Mouse (Mus musculus): Measurements from ENCODE around the gene Fmnl2. TPM values are rescaled to one million over a fixed set of nuclear protein-coding genes. Genes with fewer than 3 reads are reported as not detected.

Gene Fmnl2
- polyA plus RNA-seq, 1 experiment from 2014 or later: 2.0 TPM

DNA sequence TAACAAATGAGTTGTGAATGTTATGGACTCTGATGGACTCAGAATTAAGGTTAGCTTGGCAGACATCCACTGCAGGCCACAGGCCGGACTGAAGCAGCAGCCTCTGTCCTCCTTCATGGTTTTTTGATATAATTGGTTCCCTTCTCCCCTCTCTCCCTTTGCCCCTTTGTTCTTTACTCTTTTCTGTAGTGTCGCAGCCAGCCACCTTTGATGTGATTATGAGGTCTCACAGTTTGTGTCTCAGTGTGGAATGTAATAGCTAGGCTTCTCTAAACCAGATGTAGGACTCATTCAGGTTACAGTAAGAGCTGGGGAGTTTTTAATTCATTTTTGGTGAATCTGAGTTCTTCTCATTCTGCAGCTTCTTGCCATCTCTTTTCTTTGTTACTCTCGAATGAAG is 70.7 kb downstream of the Fmnl2 start:
- Histone ChIP-seq H3K27me3 (ENCODE audit: control insufficient read depth, insufficient read depth, low read length) (no peaks in the 10 kb centered on the region), H3K27ac (ENCODE audit: low read depth, low read length) (no peak overlapping the region), H3K4me2 (no peak overlapping the region), H3K4me1 (ENCODE audit: control insufficient read depth, insufficient read depth, low read length) (peaks cover 10% of the 10 kb centered on the region; the same call in 1 of the 2 replicates), H3K9me3 (replicated peaks; ENCODE audit: control insufficient read depth, low read length) (no peaks in the 10 kb centered on the region), H3K9ac (ENCODE audit: low read depth, low read length) (no peak overlapping the region), H3K36me3 (ENCODE audit: control insufficient read depth, insufficient read depth, low read length) (no peaks in the 10 kb centered on the region), H3K4me3 (ENCODE audit: low read depth, low read length) (no peak overlapping the region)
- no peak for ATAC-seq (replicated peaks; ENCODE audit: insufficient number of reproducible peaks, low FRiP score, low TSS enrichment)
- WGBS (ENCODE audit: insufficient replicate concordance): 60% methylated on average over 3 of the region's 3 CpGs

- no peak for ATAC-seq (replicated peaks; ENCODE audit: insufficient number of reproducible peaks, low FRiP score, low TSS enrichment)
- peaks cover 10% of the 10 kb centered on the region; the same call in 1 of the 2 replicates for H3K4me1 ChIP-seq (ENCODE audit: control insufficient read depth, insufficient read depth, low read length)
- H3K36me3 ChIP-seq (ENCODE audit: control insufficient read depth, insufficient read depth, low read length): no peaks in the 10 kb centered on the region
- 70% methylated on average over 5 of the region's 5 CpGs for WGBS (ENCODE audit: insufficient replicate concordance)
- no peak overlapping the region for H3K27ac ChIP-seq (ENCODE audit: low read depth, low read length)
- no peaks in the 10 kb centered on the region for H3K9me3 ChIP-seq (replicated peaks; ENCODE audit: control insufficient read depth, low read length)
- no peaks in the 10 kb centered on the region for H3K27me3 ChIP-seq (ENCODE audit: control insufficient read depth, insufficient read depth, low read length)
- H3K4me2 ChIP-seq: no peak overlapping the region
- no peak overlapping the region for H3K4me3 ChIP-seq (ENCODE audit: low read depth, low read length)
- no peak overlapping the region for H3K9ac ChIP-seq (ENCODE audit: low read depth, low read length)
Observed at GRCm38 (mm10) chr2:52930106-52930868, 72.6 kb downstream of the Fmnl2 start.

DNA sequence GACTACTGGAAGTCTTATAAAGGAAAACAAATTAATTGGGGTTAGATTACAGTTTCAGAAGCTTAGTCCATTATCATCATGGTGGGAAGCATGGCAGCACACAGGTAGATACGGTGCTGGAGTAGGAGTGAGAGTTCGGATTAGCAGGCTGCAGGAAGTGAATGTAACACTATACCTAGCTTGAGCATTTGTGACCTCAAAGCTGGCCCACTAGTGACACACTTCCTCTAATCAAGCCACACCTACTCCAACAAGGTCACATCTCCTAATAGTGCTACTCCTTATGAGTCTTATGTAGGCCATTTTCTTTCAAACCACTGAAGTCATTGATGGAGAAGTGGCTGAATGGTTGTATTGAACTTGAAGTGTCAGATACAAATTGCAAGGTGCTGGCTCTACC is 73.7 kb downstream of the Fmnl2 start:
- 68% methylated on average over 2 of the region's 2 CpGs for WGBS (ENCODE audit: insufficient replicate concordance)
- Histone ChIP-seq H3K36me3 (ENCODE audit: control insufficient read depth, insufficient read depth, low read length) (no peaks in the 10 kb centered on the region), H3K27ac (ENCODE audit: low read depth, low read length) (no peak overlapping the region), H3K4me2 (no peak overlapping the region), H3K9me3 (replicated peaks; ENCODE audit: control insufficient read depth, low read length) (no peaks in the 10 kb centered on the region), H3K27me3 (ENCODE audit: control insufficient read depth, insufficient read depth, low read length) (no peaks in the 10 kb centered on the region), H3K4me1 (ENCODE audit: control insufficient read depth, insufficient read depth, low read length) (peaks cover 10% of the 10 kb centered on the region; the same call in 1 of the 2 replicates), H3K9ac (ENCODE audit: low read depth, low read length) (no peak overlapping the region), H3K4me3 (ENCODE audit: low read depth, low read length) (no peak overlapping the region)
- ATAC-seq (replicated peaks; ENCODE audit: insufficient number of reproducible peaks, low FRiP score, low TSS enrichment): no peak

- Histone ChIP-seq H3K9ac (ENCODE audit: low read depth, low read length) (no peak overlapping the region), H3K4me2 (no peak overlapping the region), H3K36me3 (ENCODE audit: control insufficient read depth, insufficient read depth, low read length) (no peaks in the 10 kb centered on the region), H3K4me1 (ENCODE audit: control insufficient read depth, insufficient read depth, low read length) (peaks cover 11% of the 10 kb centered on the region; the same call in 1 of the 2 replicates), H3K27ac (ENCODE audit: low read depth, low read length) (no peak overlapping the region), H3K27me3 (ENCODE audit: control insufficient read depth, insufficient read depth, low read length) (no peaks in the 10 kb centered on the region), H3K9me3 (replicated peaks; ENCODE audit: control insufficient read depth, low read length) (no peaks in the 10 kb centered on the region), H3K4me3 (ENCODE audit: low read depth, low read length) (no peak overlapping the region)
- ATAC-seq (replicated peaks; ENCODE audit: insufficient number of reproducible peaks, low FRiP score, low TSS enrichment): no peak
- 74% methylated on average over 6 of the region's 6 CpGs for WGBS (ENCODE audit: insufficient replicate concordance)
Observed at GRCm38 (mm10) chr2:52935906-52936305, 78.2 kb downstream of the Fmnl2 start.

GRCm38 (mm10) chr2:52938351-52939074 is 80.9 kb downstream of the Fmnl2 start:
- WGBS (ENCODE audit: insufficient replicate concordance): 12% methylated on average over 6 of the region's 6 CpGs
- Histone ChIP-seq H3K4me1 (ENCODE audit: control insufficient read depth, insufficient read depth, low read length) (peaks cover 11% of the 10 kb centered on the region; the same call in 1 of the 2 replicates), H3K4me3 (ENCODE audit: low read depth, low read length) (no peak overlapping the region), H3K4me2 (no peak overlapping the region), H3K27ac (ENCODE audit: low read depth, low read length) (no peak overlapping the region), H3K27me3 (ENCODE audit: control insufficient read depth, insufficient read depth, low read length) (no peaks in the 10 kb centered on the region), H3K9ac (ENCODE audit: low read depth, low read length) (no peak overlapping the region), H3K9me3 (replicated peaks; ENCODE audit: control insufficient read depth, low read length) (no peaks in the 10 kb centered on the region), H3K36me3 (ENCODE audit: control insufficient read depth, insufficient read depth, low read length) (no peaks in the 10 kb centered on the region)
- no peak for ATAC-seq (replicated peaks; ENCODE audit: insufficient number of reproducible peaks, low FRiP score, low TSS enrichment)

DNA sequence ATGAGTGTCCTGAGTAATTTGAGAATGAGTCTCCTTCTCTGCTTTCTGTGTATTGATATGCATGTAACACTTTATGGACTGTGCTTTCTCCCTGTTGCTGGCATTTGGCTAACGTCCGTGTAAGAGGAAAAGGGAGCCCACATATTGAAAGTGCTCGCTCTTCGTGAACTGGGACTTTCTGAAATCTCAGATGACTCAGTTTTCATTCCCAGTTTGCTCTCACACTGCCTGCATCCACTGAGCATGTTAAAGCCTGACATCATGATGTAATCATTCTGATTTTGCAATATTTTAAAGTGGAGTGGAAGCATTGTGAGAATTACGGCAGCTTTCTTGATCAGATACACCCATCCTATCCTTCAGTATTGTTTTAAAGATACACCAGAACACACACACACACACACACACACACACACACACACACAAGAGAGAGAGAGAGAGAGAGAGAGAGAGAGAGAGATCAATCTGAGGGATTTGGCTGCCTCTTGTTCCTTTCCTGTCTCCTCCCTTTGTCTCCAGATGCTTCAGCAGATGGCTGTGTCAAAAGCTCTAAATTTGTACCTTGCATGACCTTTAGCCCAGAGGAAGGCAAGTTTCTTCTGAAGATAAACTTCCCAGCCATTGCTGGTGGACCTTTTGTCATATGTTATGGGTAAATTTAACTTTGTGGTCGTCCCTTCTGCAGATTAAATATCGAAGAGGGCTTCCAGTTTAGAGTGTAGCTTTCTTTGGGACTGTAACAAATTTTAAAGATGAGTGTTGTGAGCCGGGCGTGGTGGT is 86.2 kb downstream of the Fmnl2 start:
- no peak for ATAC-seq (replicated peaks; ENCODE audit: insufficient number of reproducible peaks, low FRiP score, low TSS enrichment)
- H3K27me3 ChIP-seq (ENCODE audit: control insufficient read depth, insufficient read depth, low read length): no peaks in the 10 kb centered on the region
- H3K36me3 ChIP-seq (ENCODE audit: control insufficient read depth, insufficient read depth, low read length): no peaks in the 10 kb centered on the region
- no peak overlapping the region for H3K27ac ChIP-seq (ENCODE audit: low read depth, low read length)
- no peaks in the 10 kb centered on the region for H3K9me3 ChIP-seq (replicated peaks; ENCODE audit: control insufficient read depth, low read length)
- WGBS (ENCODE audit: insufficient replicate concordance): 73% methylated on average over 9 of the region's 9 CpGs
- H3K9ac ChIP-seq (ENCODE audit: low read depth, low read length): no peak overlapping the region
- H3K4me1 ChIP-seq (ENCODE audit: control insufficient read depth, insufficient read depth, low read length): peaks cover 6% of the 10 kb centered on the region; the same call in 1 of the 2 replicates
- H3K4me2 ChIP-seq: no peak overlapping the region
- no peak overlapping the region for H3K4me3 ChIP-seq (ENCODE audit: low read depth, low read length)

DNA sequence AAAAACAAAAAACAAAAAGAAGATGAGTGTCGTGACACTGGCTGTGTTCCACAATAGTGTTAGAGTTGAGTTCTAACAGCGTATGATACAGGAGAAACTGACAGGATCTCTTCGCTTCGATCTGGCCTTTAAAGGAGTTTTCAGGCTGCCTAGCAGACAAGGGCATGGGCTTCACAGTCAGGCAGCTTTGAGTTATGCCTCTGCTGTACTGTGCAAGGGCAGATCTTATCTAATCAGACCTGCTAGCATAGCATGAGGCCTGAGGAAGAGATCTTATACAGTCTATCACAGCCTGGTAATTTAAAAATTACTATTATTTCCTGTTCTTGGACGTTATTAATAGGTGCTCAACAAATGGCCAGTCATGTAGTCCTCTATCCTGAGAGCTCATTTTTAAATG is 86.9 kb downstream of the Fmnl2 start:
- Histone ChIP-seq H3K9me3 (replicated peaks; ENCODE audit: control insufficient read depth, low read length) (no peaks in the 10 kb centered on the region), H3K27ac (ENCODE audit: low read depth, low read length) (no peak overlapping the region), H3K4me2 (no peak overlapping the region), H3K9ac (ENCODE audit: low read depth, low read length) (no peak overlapping the region), H3K4me3 (ENCODE audit: low read depth, low read length) (no peak overlapping the region), H3K27me3 (ENCODE audit: control insufficient read depth, insufficient read depth, low read length) (no peaks in the 10 kb centered on the region), H3K4me1 (ENCODE audit: control insufficient read depth, insufficient read depth, low read length) (no peaks in the 10 kb centered on the region), H3K36me3 (ENCODE audit: control insufficient read depth, insufficient read depth, low read length) (no peaks in the 10 kb centered on the region)
- WGBS (ENCODE audit: insufficient replicate concordance): 74% methylated on average over 5 of the region's 5 CpGs
- ATAC-seq (replicated peaks; ENCODE audit: insufficient number of reproducible peaks, low FRiP score, low TSS enrichment): no peak

DNA sequence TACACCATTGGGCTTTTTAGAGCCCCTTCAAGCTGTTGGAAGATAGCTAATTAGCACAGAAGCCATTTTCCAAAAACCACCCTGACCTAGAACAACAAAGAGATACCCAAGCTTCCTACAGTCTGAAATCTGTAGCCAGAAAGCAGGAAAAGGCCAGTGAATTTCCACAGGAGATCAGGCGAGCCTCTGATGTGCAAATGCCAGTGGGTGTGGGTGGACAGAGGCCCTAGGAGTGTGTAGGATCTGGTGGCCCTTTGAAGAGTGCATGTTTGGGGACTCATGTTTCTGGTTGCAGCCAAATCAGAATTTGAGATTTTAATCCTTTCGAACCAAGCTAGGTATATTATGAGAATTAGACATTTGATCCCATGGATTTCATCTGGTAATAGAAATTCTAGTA is 88.4 kb downstream of the Fmnl2 start:
- no peak overlapping the region for H3K27ac ChIP-seq (ENCODE audit: low read depth, low read length)
- no peak overlapping the region for H3K9ac ChIP-seq (ENCODE audit: low read depth, low read length)
- no peaks in the 10 kb centered on the region for H3K4me1 ChIP-seq (ENCODE audit: control insufficient read depth, insufficient read depth, low read length)
- WGBS (ENCODE audit: insufficient replicate concordance): 64% methylated on average over 2 of the region's 2 CpGs
- no peaks in the 10 kb centered on the region for H3K9me3 ChIP-seq (replicated peaks; ENCODE audit: control insufficient read depth, low read length)
- ATAC-seq (replicated peaks; ENCODE audit: insufficient number of reproducible peaks, low FRiP score, low TSS enrichment): no peak
- no peak overlapping the region for H3K4me3 ChIP-seq (ENCODE audit: low read depth, low read length)
- no peak overlapping the region for H3K4me2 ChIP-seq
- H3K27me3 ChIP-seq (ENCODE audit: control insufficient read depth, insufficient read depth, low read length): no peaks in the 10 kb centered on the region
- H3K36me3 ChIP-seq (ENCODE audit: control insufficient read depth, insufficient read depth, low read length): no peaks in the 10 kb centered on the region

All from heart, embryonic 11.5 days (tissue).